8 mouse cellular contexts compared by ENCODE assay signal in genomic region chr9:43698080-43698712, GRCm38 (mm10). TPM values are rescaled to one million over a fixed set of nuclear protein-coding genes. Genes with fewer than 3 reads are reported as not detected.
DNase-seq lines count a peak whose midpoint lies in the region; ATAC-seq and TF ChIP-seq lines count a peak whose summit lies in the region.

No protein-coding gene starts in this region.

- peak; percentile 89 for DNase-seq in forebrain, embryonic 11.5 days (ENCODE audit: low spot score)
- DNase-seq in A20 (ENCODE audit: low read depth, low spot score): peak; percentile 40
- peak; percentile 94 for DNase-seq in embryo, embryonic 10 days (ENCODE audit: low spot score)
- peak; percentile 42 for DNase-seq in kidney, adult 9 months
- peak; percentile 28 for DNase-seq in lung, postnatal 25 days (ENCODE audit: low spot score)
- no peak for DNase-seq in cerebellum, adult 2 months
- DNase-seq in left cerebral cortex, postnatal 36 days (ENCODE audit: low spot score in 2 of 2): no peak

- no peaks in the 10 kb centered on the region for H3K36me3 ChIP-seq in forebrain, embryonic 11.5 days (ENCODE audit: control insufficient read depth, insufficient read depth, low read length)
- H3K36me3 ChIP-seq in forebrain, embryonic 15.5 days: no peaks in the 10 kb centered on the region

- no peak for TF ChIP-seq CTCF in cerebellum, adult 2 months (IDR thresholded peaks at IDR 0.05; ENCODE audit: borderline replicate concordance, insufficient read depth, low read depth, low read length)

- TF ChIP-seq POLR2A in cerebellum, adult 2 months (IDR thresholded peaks at IDR 0.05; ENCODE audit: borderline replicate concordance, insufficient read depth, low read length): no peak

- no peaks in the 10 kb centered on the region for H3K9me3 ChIP-seq in forebrain, embryonic 11.5 days (ENCODE audit: control insufficient read depth, low read length)
- H3K9me3 ChIP-seq in forebrain, embryonic 15.5 days: no peaks in the 10 kb centered on the region

- H3K9ac ChIP-seq in forebrain, embryonic 11.5 days (ENCODE audit: low read length): no peak overlapping the region
- no peak overlapping the region for H3K9ac ChIP-seq in forebrain, embryonic 15.5 days (replicated peaks)

- no peaks in the 10 kb centered on the region for H3K27me3 ChIP-seq in forebrain, embryonic 11.5 days (ENCODE audit: control insufficient read depth, insufficient read depth, low read length)
- H3K27me3 ChIP-seq in forebrain, embryonic 15.5 days: no peaks in the 10 kb centered on the region
- no peaks in the 10 kb centered on the region for H3K27me3 ChIP-seq in cerebellum, adult 2 months (ENCODE audit: control insufficient read depth, insufficient read depth, low read length)

- H3K4me1 ChIP-seq in forebrain, embryonic 11.5 days (replicated peaks; ENCODE audit: control insufficient read depth, insufficient read depth, low read length): no peaks in the 10 kb centered on the region
- H3K4me1 ChIP-seq in forebrain, embryonic 15.5 days: peaks cover 24% of the 10 kb centered on the region
- H3K4me1 ChIP-seq in cerebellum, adult 2 months (ENCODE audit: control insufficient read depth, insufficient read depth, low read length): peaks cover 7% of the 10 kb centered on the region; the same call in 1 of the 2 replicates

- no peak overlapping the region for H3K27ac ChIP-seq in forebrain, embryonic 11.5 days (ENCODE audit: low read depth, low read length)
- H3K27ac ChIP-seq in forebrain, embryonic 15.5 days (replicated peaks): no peak overlapping the region
- no peak overlapping the region for H3K27ac ChIP-seq in cerebellum, adult 2 months (ENCODE audit: insufficient read depth, low read length)

- intact Hi-C loops in left cerebral cortex, postnatal 36 days (cut with DNase I): no loop called here

- WGBS in forebrain, embryonic 11.5 days: 7% methylated on average over 8 of the region's 8 CpGs
- 12% methylated on average over 8 of the region's 8 CpGs for WGBS in forebrain, embryonic 15.5 days
- 47% methylated on average over 8 of the region's 8 CpGs for WGBS in cerebellum, adult 2 months

- no peak for ATAC-seq in forebrain, embryonic 11.5 days (replicated peaks; ENCODE audit: low FRiP score)
- ATAC-seq in forebrain, embryonic 15.5 days (replicated peaks): no peak

- H3K4me3 ChIP-seq in forebrain, embryonic 11.5 days (ENCODE audit: low read depth, low read length): no peak overlapping the region
- no peak overlapping the region for H3K4me3 ChIP-seq in forebrain, embryonic 15.5 days
- no peak overlapping the region for H3K4me3 ChIP-seq in cerebellum, adult 2 months (replicated peaks; ENCODE audit: insufficient read depth, low read depth, low read length)

- H3K4me2 ChIP-seq in forebrain, embryonic 11.5 days (ENCODE audit: low read depth, low read length, severe bottlenecking): no peak overlapping the region
- H3K4me2 ChIP-seq in forebrain, embryonic 15.5 days (replicated peaks): no peak overlapping the region

RNA-seq across cellular contexts. Expression of gene Nectin1, which starts 45.6 kb away (rescaled TPM):
- polyA plus RNA-seq in forebrain, embryonic 11.5 days (2014; fragmentation: Nextera tagmentation; extraction: Ambion mirVana): 12.3 and 12.4 TPM in 2 replicates
- 10.1 and 10.2 TPM in 2 replicates for polyA plus RNA-seq in forebrain, embryonic 15.5 days (2015; fragmentation: Nextera tagmentation; extraction: Ambion mirVana)
- 27.3 and 28.9 TPM in 2 replicates for polyA plus RNA-seq in cerebellum, adult 2 months (2012; rRNA removed)
- total RNA-seq in left cerebral cortex, postnatal 36 days (2021): 100 to 1,000 TPM in 1 of 2 experiments, 10 to 100 TPM in 1; 84.8 to 103 TPM

Comparison
In these comparisons a context has a peak if more than half of its experiments do, and no peak if none do; other contexts are left out.
1. DNase-seq: peak in forebrain, embryonic 11.5 days (single experiment), A20 (single experiment), embryo, embryonic 10 days (single experiment), kidney, adult 9 months (single experiment) and lung, postnatal 25 days (single experiment); none in cerebellum, adult 2 months (0 of 2) and left cerebral cortex, postnatal 36 days (0 of 2).